Mouse (Mus musculus) liver, adult 2 months (tissue): ENCODE measurements around the gene Rogdi. TPM values are rescaled to one million over a fixed set of nuclear protein-coding genes. Genes with fewer than 3 reads are reported as not detected.
A peak's percentile ranks its signal among the peaks of the same experiment; 100 is the strongest.

Source experiments
- DNase-seq: peaks from one replicate; pipeline ENCODE4 v3.0.0-alpha.2; 2011; ENCODE audit warnings: low read depth, low spot score; ENCODE audit errors: extremely low read depth
- H3K27ac ChIP-seq: fragments of 200-500 bp; replicated peaks from 2 replicates; pipeline ENCODE4 v1.5.1; 2012; ENCODE audit warnings: low read depth, mild to moderate bottlenecking, control low read depth, inconsistent platforms, low read length; ENCODE audit not compliant: insufficient read depth
- H3K27me3 ChIP-seq: fragments of 200-500 bp; 2 replicates; pipeline ENCODE4 v1.6.1; 2012; ENCODE audit warnings: mild to moderate bottlenecking, moderate library complexity, low read length, inconsistent platforms; ENCODE audit not compliant: control insufficient read depth, insufficient read depth
- H3K36me3 ChIP-seq: fragments of 200-500 bp; 2 replicates; pipeline ENCODE4 v1.6.1; 2012; ENCODE audit warnings: low read length, inconsistent platforms; ENCODE audit not compliant: control insufficient read depth, insufficient read depth
- H3K4me1 ChIP-seq: fragments of 200-500 bp; 2 replicates; pipeline ENCODE4 v1.6.1; 2011; ENCODE audit warnings: low read length; ENCODE audit not compliant: control insufficient read depth, insufficient read depth
- H3K4me3 ChIP-seq: fragments of 200-500 bp; 2 replicates; pipeline ENCODE4 v1.5.1; 2011; ENCODE audit warnings: low read depth, mild to moderate bottlenecking, control low read depth, low read length, moderate library complexity; ENCODE audit not compliant: insufficient read depth
- H3K79me2 ChIP-seq: fragments of 200-500 bp; 2 replicates; pipeline ENCODE4 v1.6.1; 2012; ENCODE audit warnings: inconsistent platforms, mild to moderate bottlenecking, low read length, moderate library complexity; ENCODE audit not compliant: control insufficient read depth, insufficient read depth
- H3K9ac ChIP-seq: fragments of 200-500 bp; 2 replicates; pipeline ENCODE4 v1.6.1; 2012; ENCODE audit warnings: low read depth, mild to moderate bottlenecking, control low read depth, inconsistent platforms, low read length
- CTCF ChIP-seq: fragments of 200-500 bp; IDR thresholded peaks from 2 replicates; pipeline ENCODE4 v1.5.1; 2011; ENCODE audit warnings: low read depth, low read length, control low read depth
- POLR2A ChIP-seq: fragments of 200-500 bp; IDR thresholded peaks from 2 replicates; pipeline ENCODE4 v1.6.1; 2011; ENCODE audit warnings: low read length, control low read depth; ENCODE audit not compliant: insufficient read depth; ENCODE audit errors: extremely low read depth
- WGBS: fragments of 180-500 bp; shearing (Covaris S2); methylation state at CpG from one replicate; pipeline ENCODE4 v1.1.7; 2018; 5-methylcytosine and 5-hydroxymethylcytosine counted together
- polyA plus RNA-seq: library from polyadenylated mRNA; depleted of rRNA; stranded (reverse); fragments of >200 nt; gene quantifications from 2 replicates; pipeline ENCODE4 v1.2.3, GENCODE M21; 2012; rRNA removed
- total RNA-seq: library from RNA; depleted of rRNA; stranded (reverse); fragments of >200 nt; gene quantifications from 2 replicates; pipeline ENCODE4 v1.2.3, GENCODE M21; 2014; rRNA removed

Gene Rogdi
- 5.2 and 7.5 TPM in 2 replicates for total RNA-seq
- 29.9 and 53.7 TPM in 2 replicates for polyA plus RNA-seq

DNA sequence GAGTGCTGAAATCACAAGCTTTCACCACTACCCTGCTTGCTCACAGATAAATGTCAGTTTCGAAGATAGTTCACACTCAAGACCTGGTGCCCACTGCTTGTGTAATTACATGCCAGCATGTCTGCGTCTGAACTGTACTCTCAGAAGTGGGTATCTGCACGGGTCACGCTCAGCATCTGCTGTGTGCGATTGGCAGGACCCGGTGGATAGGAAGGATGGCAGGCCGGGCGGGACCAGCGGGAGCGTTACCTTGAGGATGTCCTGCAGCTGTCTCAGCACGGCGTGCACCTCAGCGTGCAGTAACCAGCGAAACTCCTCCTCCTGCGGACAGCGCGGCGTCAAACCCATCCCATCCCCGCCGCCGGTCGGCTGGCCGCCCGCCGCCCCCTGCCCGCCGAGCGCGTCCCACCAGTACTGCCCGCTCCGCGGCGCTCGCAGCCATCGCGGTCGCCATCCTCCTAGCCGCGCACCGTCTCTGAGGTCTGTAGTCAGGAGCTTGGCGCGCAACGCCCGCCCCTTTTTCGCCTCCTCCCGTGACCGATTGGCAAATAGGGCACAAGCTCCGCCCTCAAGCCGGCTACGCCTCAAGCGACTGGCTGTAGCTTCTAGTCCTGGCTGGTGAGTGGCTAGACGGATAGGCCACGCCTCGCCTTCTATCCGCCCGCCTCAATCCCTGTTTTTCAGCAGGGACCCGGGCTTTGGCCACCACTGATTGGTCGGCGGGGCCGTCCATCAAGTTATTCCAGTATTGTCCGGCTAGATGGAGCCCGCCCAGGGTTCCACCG lies at the start of gene Rogdi:
TSS of gene Rogdi (minus strand) at position 500 of the 785 bp plus-strand sequence.
- TF ChIP-seq POLR2A (peak; percentile 77), CTCF (peak; percentile 29; the same call in 1 of the 2 replicates)
- peaks cover 9% of the 10 kb centered on the region for H3K4me1 ChIP-seq
- WGBS, result under 1% methylated on average over 62 of the region's 63 CpGs
- no peaks in the 10 kb centered on the region for H3K27me3 ChIP-seq
- peak within 1 kb of the TSS; percentile 77 for H3K4me3 ChIP-seq
- peaks cover 23% of the 10 kb centered on the region for H3K36me3 ChIP-seq
- H3K9ac ChIP-seq, result peak within 1 kb of the TSS; percentile 77
- peak; percentile 95 for DNase-seq
- H3K79me2 ChIP-seq, result no peaks in the 10 kb centered on the region
- peak within 1 kb of the TSS; percentile 0; the same call in 1 of the 2 replicates for H3K27ac ChIP-seq

DNA sequence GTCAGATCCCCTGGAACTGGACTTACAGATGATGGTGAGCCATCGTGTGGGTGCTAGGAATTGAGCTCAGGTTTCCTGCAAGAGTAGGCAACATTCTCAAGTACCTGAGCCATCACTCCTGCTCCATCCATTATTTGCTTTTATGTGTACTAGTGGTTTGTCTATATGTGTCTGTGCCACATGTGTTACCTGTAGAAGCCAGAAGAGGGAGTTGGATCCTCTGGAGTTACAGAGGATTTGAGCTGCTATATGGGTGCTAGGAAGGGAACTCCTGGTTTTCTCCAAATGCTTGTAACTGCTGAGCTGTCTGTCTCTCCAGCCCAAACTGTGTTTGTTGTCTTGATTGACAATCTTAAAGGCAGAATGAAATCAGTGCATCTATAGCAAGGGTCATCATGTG lies 44.8 kb upstream of the Rogdi start:
- no peaks in the 10 kb centered on the region for H3K27me3 ChIP-seq
- no peak overlapping the region for H3K9ac ChIP-seq
- peaks cover 54% of the 10 kb centered on the region for H3K36me3 ChIP-seq
- H3K27ac ChIP-seq, result no peak overlapping the region
- peak; percentile 13 for DNase-seq
- no peaks in the 10 kb centered on the region for H3K4me1 ChIP-seq
- TF ChIP-seq CTCF (no peak), POLR2A (no peak)
- 95% methylated on average over 1 of the region's 1 CpGs for WGBS
- no peak overlapping the region for H3K4me3 ChIP-seq
- peaks cover 3% of the 10 kb centered on the region; the same call in 1 of the 2 replicates for H3K79me2 ChIP-seq

DNA sequence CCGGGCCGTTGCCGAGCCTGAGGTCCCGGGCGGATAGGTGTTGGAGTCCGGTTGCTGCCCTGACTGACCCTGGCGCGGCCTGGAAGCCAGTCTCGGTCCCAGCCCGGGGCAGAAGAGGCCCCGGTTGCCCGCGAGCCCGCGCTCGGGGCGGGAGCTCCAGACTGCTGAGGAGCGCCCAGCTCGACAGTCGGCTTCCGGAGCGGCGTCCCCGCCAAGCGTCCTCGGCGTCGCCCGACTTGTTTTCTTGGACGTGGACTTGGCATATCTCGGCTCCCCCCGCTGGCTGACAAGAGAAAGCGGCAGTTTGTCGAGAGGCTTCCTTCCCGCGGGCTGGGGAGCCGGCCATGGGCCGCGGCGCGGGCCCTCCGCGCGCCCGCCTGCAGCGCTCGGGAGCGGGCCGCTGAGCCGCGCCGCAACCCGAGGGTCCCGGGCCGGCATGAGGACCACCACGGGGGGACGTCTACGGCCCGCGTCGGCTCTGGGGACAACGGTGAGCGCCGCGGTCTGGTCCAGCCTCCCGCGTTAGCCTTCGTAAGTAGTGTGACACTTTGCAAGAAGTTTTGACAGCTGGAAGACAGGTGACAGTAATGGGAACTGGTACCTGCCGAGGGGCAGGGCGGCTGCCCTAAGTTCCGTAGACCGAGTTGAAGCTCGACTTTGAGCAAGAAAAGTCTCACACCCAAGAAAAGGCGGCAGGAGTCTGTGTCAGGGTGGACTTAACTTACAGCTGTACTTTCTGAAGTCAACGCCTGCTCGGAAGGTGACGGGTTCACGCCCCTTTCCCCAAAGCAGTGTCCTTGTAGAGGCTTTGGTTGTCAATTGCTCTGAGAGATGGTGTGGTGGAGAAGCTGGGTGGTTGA lies 37.1 kb upstream of the Rogdi start:
- Histone ChIP-seq H3K27ac (peak overlapping the region; percentile 83), H3K4me1 (peaks cover 6% of the 10 kb centered on the region), H3K79me2 (peaks cover 3% of the 10 kb centered on the region; the same call in 1 of the 2 replicates), H3K9ac (peak overlapping the region; percentile 79), H3K4me3 (peak overlapping the region; percentile 70), H3K27me3 (no peaks in the 10 kb centered on the region), H3K36me3 (peaks cover 24% of the 10 kb centered on the region)
- WGBS, result under 1% methylated on average over 78 of the region's 78 CpGs
- DNase-seq, result peak; percentile 55
- TF ChIP-seq POLR2A (no peak), CTCF (no peak; the same call in 1 of the 2 replicates)

DNA sequence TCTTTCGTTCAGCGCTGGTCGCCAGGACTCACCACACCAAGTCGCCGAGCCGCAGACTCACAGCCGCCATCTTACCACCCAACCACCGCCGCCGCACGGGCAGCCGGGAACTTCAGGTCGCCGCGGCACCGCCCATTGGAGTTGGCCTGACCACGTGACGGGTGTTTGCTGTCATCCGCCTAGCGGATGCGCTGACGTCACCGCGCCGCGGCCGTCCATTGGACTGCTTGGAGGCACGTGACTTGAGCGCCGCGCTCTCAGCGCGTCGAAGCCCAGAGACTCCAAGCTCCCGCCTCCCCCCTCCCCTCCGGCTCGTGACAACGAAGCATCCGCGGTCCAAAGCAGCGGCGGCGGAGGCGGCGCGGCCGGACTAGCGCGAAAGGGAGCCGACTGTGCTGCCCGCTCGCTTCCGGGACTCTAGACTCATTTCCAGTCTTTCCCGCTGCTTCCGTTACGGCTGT lies 36.5 kb upstream of the Rogdi start, which contains the start of the genes Glyr1 and Ubn1:
TSS of gene Glyr1 (minus strand) at position 90 of the 461 bp plus-strand sequence.
TSS of gene Ubn1 (plus strand) at position 284 of the 461 bp plus-strand sequence.
- WGBS, result 0% methylated on average over 54 of the region's 56 CpGs
- H3K79me2 ChIP-seq, result no peaks in the 10 kb centered on the region; the same call in 1 of the 2 replicates

DNA sequence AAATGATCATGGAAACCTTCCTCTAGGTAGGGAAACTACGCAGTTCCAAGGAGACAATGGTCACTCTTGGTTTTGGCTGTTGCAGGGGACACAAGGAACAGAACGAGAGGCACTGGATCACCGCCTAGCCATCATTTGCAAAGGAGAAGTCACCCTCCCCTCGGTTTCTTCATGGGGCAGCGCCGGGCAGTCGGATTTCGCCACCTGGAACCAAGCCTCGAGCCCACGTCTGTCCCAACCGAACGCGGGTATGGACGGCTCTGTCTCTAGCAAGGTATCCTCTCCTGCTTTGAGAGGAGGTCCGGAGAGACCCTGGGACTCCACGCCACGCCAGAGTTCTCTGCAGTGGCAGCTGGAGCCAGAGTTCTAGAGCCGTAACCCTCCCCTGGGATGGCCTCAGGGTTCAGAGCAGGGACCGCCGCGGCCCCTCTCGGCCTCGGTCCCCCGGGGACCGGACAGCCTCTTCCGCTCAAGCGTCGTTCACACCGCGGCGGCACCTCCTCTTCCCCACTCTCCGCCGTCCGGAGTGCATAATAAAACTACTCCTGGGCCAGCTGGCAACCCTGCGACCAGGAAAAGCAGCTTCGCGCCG lies 35.9 kb upstream of the Rogdi start:
- peak overlapping the region; percentile 74 for H3K27ac ChIP-seq
- WGBS, result under 1% methylated on average over 38 of the region's 38 CpGs
- peak overlapping the region; percentile 86 for H3K9ac ChIP-seq
- no peak for TF ChIP-seq CTCF
- TF ChIP-seq POLR2A, result no peak
- peaks cover 28% of the 10 kb centered on the region for H3K36me3 ChIP-seq
- peak; percentile 29 for DNase-seq
- peaks cover 6% of the 10 kb centered on the region for H3K4me1 ChIP-seq
- peak overlapping the region; percentile 84 for H3K4me3 ChIP-seq
- no peaks in the 10 kb centered on the region for H3K27me3 ChIP-seq
- H3K79me2 ChIP-seq, result no peaks in the 10 kb centered on the region; the same call in 1 of the 2 replicates

More for the DNA sequence above, 36.5 kb upstream of the Rogdi start, which contains the start of the genes Glyr1 and Ubn1:
- peaks cover 6% of the 10 kb centered on the region for H3K4me1 ChIP-seq
- TF ChIP-seq POLR2A, result peak; percentile 88
- no peak for TF ChIP-seq CTCF
- peak within 1 kb of the TSS; percentile 84 for H3K4me3 ChIP-seq
- H3K9ac ChIP-seq, result peak within 1 kb of the TSS; percentile 86
- H3K36me3 ChIP-seq, result peaks cover 24% of the 10 kb centered on the region
- no peaks in the 10 kb centered on the region for H3K27me3 ChIP-seq
- peak; percentile 93 for DNase-seq
- peak within 1 kb of the TSS; percentile 83 for H3K27ac ChIP-seq
